Mouse (Mus musculus): ENCODE results near the gene Ctnnbl1. TPM values are rescaled to one million over a fixed set of nuclear protein-coding genes. Genes with fewer than 3 reads are reported as not detected.

Gene Ctnnbl1
- polyA plus RNA-seq (2015; fragmentation: Nextera tagmentation; extraction: Ambion mirVana) = 51.9 and 55.2 TPM in 2 replicates

DNA sequence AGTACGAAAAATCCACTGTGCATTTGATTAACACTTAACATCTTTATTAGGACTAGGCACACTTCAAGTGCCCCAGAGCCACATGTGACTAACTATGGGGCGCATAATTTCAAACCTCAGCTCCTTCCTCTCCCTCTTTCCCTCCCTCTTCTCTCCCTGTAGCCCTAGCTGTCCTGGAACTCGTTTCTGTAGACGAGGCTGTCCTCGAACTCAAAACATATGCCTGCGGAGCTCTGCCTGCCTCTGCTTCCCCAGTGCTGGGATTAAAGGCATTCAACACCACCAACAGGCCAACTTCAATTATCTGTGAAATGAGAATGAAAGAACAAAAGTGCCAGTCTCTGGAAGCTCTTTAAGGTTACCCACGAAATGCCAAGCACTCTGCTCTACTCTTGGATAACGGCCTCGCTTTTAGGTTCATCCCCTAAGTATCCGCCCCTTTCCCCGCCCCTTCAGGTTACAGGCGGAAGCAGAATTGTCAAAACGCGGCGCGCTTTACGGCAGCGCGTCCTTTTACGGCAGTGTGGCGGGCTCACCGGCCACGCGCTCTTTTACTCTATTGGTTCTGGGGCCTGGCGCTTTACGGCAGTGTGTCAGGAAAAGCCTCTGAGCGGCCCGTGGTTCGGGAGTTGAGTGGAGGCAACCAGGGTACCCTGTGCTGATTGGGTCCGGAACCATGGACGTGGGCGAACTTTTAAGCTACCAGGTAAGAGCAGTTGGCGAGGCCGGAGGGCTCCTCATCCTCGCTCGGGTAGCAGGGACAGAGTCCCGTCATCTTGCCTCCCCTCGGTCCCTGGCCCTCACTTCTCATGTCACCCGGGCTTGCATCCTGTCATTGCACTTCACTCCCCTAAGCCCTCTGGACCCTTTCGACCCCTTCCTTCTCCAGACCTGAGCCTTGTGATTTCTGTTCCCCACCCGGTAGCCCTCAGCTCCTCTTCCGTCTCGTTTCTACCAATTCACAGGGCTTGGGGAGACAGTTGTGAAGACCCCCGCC, at the start of gene Ctnnbl1:
Gene Ctnnbl1, plus strand, starts transcription at position 548 of the 997 bp plus-strand sequence.
- peak within 1 kb of the TSS; percentile 71 for H3K4me2 ChIP-seq (replicated peaks)
- H3K4me1 ChIP-seq = peaks cover 6% of the 10 kb centered on the region
- WGBS = 11% methylated on average over 43 of the region's 44 CpGs
- no peaks in the 10 kb centered on the region for H3K9me3 ChIP-seq (replicated peaks)
- H3K4me3 ChIP-seq (replicated peaks) = peak within 1 kb of the TSS; percentile 65
- H3K36me3 ChIP-seq = no peaks in the 10 kb centered on the region
- peak within 1 kb of the TSS; percentile 63 for H3K9ac ChIP-seq
- no peaks in the 10 kb centered on the region for H3K27me3 ChIP-seq
- ATAC-seq (ENCODE audit: insufficient number of reproducible peaks, low FRiP score, low TSS enrichment, low read depth) = peak; percentile 87
- H3K27ac ChIP-seq (replicated peaks) = no peak within 1 kb of the TSS

DNA sequence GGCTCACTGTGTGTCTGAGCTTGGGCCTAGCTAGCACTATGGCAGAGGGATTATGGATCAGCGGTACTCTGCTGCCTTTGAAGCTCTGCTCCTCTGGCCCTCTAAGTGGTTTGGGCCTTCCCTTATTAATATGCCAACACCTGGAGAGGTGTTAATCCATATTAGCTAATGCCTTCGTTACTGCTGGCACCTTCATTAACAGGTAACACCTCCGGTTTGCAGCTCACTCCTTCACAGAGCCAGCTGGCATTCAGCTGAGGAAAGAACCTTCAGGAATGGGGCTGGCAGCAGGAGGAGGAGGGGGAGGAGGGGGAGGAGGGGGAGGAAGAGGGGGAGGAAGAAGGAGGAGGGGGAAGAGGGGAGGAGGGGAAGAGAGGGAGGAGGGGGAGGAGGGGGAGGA, 49.7 kb upstream of the Ctnnbl1 start:
- no peak overlapping the region for H3K4me2 ChIP-seq (replicated peaks)
- no peaks in the 10 kb centered on the region for H3K9me3 ChIP-seq (replicated peaks)
- H3K36me3 ChIP-seq = no peaks in the 10 kb centered on the region
- H3K27me3 ChIP-seq = no peaks in the 10 kb centered on the region
- no peak overlapping the region for H3K4me3 ChIP-seq (replicated peaks)
- peaks cover 13% of the 10 kb centered on the region for H3K4me1 ChIP-seq
- ATAC-seq (ENCODE audit: insufficient number of reproducible peaks, low FRiP score, low TSS enrichment, low read depth) = no peak
- H3K9ac ChIP-seq = no peak overlapping the region
- WGBS = 55% methylated on average over 3 of the region's 3 CpGs
- H3K27ac ChIP-seq (replicated peaks) = no peak overlapping the region

DNA sequence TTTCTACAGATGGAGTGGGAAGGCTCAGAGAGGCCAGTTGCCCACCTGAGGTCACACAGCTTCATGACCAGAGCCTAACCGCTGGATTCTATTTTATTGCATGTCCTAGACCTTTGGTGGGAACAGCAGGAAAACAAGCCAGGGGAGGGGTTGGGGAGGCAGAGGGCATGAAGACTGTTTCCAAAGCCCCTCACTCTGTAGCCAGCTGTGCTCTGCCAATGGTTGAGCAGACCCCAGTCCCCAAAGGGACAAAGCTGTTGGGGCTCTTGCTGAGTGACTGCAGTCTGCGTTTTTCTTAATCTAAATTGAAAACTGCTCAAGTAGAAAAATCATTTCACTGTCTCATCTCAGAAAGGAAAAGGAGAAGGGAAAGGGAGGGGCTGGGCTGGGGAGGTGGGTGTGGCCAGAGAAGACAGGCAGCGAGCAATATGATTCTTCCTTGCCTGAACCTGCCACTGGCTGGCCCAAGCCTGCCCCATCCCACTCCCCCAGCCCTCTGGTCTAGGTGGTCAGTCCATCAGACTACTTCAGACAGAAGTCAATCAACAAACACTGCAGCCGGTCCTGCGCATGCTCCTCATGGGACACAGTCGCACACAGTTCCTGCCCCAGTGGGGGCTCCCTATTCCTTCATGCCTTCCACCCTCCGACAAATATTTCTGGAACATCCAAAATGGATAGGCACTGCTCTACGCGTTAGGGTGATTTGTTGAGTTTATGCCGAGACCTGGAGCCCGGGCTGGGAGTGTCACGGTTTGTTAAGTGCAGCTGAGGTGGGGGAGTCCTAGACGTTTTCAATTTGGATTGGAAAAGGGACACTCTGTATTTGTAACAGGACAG, 45.7 kb upstream of the Ctnnbl1 start:
- Histone ChIP-seq H3K9ac (no peak overlapping the region), H3K36me3 (no peaks in the 10 kb centered on the region), H3K4me3 (replicated peaks) (no peak overlapping the region), H3K27ac (replicated peaks) (no peak overlapping the region), H3K9me3 (replicated peaks) (no peaks in the 10 kb centered on the region), H3K4me1 (peaks cover 14% of the 10 kb centered on the region), H3K27me3 (no peaks in the 10 kb centered on the region), H3K4me2 (replicated peaks) (no peak overlapping the region)
- 31% methylated on average over 13 of the region's 13 CpGs for WGBS
- ATAC-seq (ENCODE audit: insufficient number of reproducible peaks, low FRiP score, low TSS enrichment, low read depth) = no peak

DNA sequence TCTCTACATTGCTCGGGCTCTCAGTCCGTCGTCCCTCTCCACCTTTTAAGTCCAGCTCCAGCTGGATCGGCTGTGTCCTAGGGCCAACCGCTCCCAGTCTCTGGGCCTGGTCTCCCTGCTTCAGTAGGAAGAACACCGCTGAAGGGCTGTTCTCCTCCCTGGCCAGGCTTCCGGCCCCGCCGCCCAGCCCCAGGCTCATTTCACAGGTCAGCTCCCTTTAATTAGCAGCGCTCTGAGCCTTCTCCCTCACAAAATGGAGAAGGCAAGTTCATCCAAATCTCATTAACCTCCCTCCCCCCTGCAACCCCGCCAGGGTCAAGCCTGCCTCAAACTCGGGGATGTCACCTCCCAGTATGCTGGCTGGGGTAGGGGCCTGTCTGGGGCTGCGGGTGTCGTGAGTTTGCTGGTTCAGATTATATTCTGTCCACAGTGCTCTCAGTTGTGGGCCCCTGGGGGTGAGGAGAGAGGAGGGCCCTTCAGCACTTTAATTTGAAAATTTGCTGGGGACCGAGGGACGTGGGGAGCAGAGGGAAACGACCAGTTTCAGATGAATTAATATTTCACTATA, 44.8 kb upstream of the Ctnnbl1 start:
- WGBS = 16% methylated on average over 17 of the region's 17 CpGs
- no peak overlapping the region for H3K9ac ChIP-seq

DNA sequence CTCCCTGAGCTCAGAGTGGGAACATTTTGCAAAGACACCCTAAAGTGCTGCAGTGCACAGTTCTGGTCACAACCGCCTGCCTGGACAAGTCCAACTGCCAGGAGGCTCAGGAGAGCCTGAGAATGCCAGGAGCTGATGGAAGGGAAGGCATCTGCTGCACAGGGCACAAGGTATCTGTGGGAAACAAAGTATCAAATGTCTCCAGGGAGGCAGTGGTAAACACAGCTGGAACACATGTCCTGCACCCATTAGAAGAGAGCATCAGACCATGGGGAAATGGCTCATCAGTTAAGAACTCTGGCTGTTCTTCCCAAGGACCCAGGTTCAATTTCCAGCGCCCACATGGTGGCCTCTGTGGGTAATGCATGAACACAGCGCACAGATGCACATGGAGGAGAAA, 43.6 kb upstream of the Ctnnbl1 start:
- Histone ChIP-seq H3K27ac (replicated peaks) (no peak overlapping the region), H3K36me3 (no peaks in the 10 kb centered on the region), H3K27me3 (no peaks in the 10 kb centered on the region), H3K4me3 (replicated peaks) (no peak overlapping the region), H3K9me3 (replicated peaks) (no peaks in the 10 kb centered on the region), H3K4me1 (peaks cover 14% of the 10 kb centered on the region), H3K4me2 (replicated peaks) (no peak overlapping the region), H3K9ac (no peak overlapping the region)
- 62% methylated on average over 3 of the region's 3 CpGs for WGBS
- no peak for ATAC-seq (ENCODE audit: insufficient number of reproducible peaks, low FRiP score, low TSS enrichment, low read depth)

More for the DNA sequence above, 44.8 kb upstream of the Ctnnbl1 start:
- Histone ChIP-seq H3K27me3 (no peaks in the 10 kb centered on the region), H3K36me3 (no peaks in the 10 kb centered on the region), H3K9me3 (replicated peaks) (no peaks in the 10 kb centered on the region), H3K4me2 (replicated peaks) (no peak overlapping the region), H3K27ac (replicated peaks) (no peak overlapping the region), H3K4me3 (replicated peaks) (no peak overlapping the region), H3K4me1 (peaks cover 14% of the 10 kb centered on the region)
- no peak for ATAC-seq (ENCODE audit: insufficient number of reproducible peaks, low FRiP score, low TSS enrichment, low read depth)

DNA sequence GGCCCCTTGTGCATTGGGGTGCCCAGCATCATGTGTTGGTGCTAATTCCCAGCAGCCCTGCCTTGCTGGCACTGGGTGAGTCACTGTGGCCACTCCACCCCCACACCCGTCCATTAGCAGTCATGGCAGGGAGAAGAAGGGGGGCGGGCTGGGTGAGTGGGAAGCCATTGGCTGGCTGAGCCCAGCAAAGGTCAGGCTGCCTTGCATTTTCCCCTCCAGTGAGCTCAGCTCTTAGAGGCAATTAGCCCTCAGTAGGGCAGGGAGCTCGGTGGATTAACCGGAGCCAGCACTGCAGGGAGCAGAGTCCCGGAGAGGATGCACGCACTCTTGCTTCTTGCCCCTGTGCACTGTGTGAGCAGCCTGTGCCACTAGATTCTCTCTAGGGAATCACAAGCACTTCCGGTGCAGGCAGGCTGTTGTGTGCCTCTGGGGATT, 40.9 kb upstream of the Ctnnbl1 start:
- Histone ChIP-seq H3K9me3 (replicated peaks) (no peaks in the 10 kb centered on the region), H3K4me2 (replicated peaks) (no peak overlapping the region), H3K27me3 (no peaks in the 10 kb centered on the region), H3K4me3 (replicated peaks) (no peak overlapping the region), H3K27ac (replicated peaks) (no peak overlapping the region), H3K36me3 (no peaks in the 10 kb centered on the region), H3K4me1 (peaks cover 11% of the 10 kb centered on the region), H3K9ac (no peak overlapping the region)
- WGBS = 20% methylated on average over 7 of the region's 7 CpGs
- peak; percentile 34; the same call in 1 of the 2 replicates for ATAC-seq (ENCODE audit: insufficient number of reproducible peaks, low FRiP score, low TSS enrichment, low read depth)

DNA sequence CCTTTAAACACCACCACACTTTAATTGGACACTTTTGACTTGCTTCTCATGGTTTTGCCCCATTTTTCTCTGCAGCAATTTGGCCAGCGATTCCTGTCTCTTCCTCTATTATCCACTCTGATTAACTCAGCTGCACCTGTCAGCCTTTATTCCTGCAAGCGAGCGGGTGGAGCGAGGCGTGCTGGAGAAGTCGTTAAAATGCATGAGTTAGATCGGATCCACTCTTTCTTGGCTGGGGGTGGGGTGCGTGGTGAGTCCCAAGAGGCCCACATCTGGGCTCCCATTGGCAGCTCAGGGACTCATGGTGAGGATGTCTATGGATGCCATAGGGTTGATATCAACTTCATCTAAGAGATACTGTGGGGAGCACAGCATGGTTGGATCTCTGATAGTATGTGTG, 34.0 kb upstream of the Ctnnbl1 start:
- whole genome bisulfite sequencing = 49% methylated on average over 8 of the region's 8 CpGs
- Histone ChIP-seq H3K36me3 (no peaks in the 10 kb centered on the region), H3K27ac (replicated peaks) (no peak overlapping the region), H3K4me2 (replicated peaks) (no peak overlapping the region), H3K4me1 (peaks cover 10% of the 10 kb centered on the region), H3K9ac (no peak overlapping the region), H3K4me3 (replicated peaks) (no peak overlapping the region), H3K27me3 (peaks cover 4% of the 10 kb centered on the region; the same call in 1 of the 2 replicates), H3K9me3 (replicated peaks) (no peaks in the 10 kb centered on the region)
- ATAC-seq (ENCODE audit: insufficient number of reproducible peaks, low FRiP score, low TSS enrichment, low read depth) = no peak

DNA sequence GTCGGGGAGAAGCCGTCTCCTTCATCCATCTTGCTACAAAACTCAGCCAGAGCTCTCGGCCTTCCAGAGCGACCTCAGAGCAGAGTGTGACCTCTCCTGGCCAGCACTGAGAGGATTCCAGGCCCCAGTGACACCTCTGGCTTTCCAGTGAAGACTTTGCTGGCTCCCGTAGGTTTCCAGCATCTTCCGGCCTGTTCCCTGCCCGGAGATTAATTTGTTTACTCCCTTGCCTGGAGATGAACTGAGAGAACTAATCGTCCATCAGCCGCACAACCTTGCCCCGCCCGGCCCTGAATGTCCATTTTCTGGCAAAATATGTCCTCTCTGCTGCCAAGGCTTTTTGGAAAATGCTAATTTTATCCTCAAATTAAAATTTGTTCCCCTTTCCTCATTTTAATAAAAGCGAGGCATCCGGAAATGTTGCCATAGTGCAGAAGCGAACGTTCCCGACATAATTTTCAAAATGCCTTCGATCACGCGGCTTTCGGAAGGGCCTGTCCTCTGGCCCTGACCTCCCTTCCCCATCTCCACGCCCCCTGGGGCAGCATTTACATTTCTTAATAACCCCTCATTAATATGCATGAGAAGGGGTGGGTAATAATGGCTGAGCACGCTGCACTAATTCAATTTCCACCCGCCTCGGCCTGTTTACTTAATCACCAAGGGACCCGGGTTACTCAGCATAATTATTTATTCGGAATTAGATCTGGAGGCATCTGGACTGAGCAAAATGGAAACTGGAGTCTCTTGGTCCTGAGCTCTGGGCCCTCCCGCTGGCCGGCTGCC, 32.0 kb upstream of the Ctnnbl1 start:
- Histone ChIP-seq H3K4me2 (replicated peaks) (no peak overlapping the region), H3K4me3 (replicated peaks) (no peak overlapping the region), H3K27me3 (peaks cover 4% of the 10 kb centered on the region; the same call in 1 of the 2 replicates), H3K4me1 (peaks cover 14% of the 10 kb centered on the region), H3K36me3 (no peaks in the 10 kb centered on the region), H3K27ac (replicated peaks) (no peak overlapping the region), H3K9ac (no peak overlapping the region), H3K9me3 (replicated peaks) (no peaks in the 10 kb centered on the region)
- no peak for ATAC-seq (ENCODE audit: insufficient number of reproducible peaks, low FRiP score, low TSS enrichment, low read depth)
- WGBS = 36% methylated on average over 28 of the region's 28 CpGs

DNA sequence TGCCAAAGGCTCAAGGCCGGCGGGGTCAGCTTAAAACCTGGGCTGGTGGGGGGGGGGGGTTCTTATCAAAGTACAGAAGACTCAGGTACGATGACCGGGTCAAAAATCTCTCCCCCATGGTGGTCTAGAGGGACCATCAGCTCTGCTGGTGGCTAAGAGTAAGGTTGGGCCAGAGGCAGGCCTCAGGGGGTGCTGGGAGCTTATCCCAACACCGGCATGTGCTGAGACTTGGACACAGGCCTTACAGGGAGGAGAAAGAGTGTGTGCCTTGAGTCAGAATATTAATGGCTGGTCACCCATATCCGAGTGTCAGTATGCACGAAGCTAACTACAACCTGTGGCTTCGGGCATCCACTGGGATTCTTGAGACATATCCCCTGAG, 31.4 kb upstream of the Ctnnbl1 start:
- Histone ChIP-seq H3K4me2 (replicated peaks) (no peak overlapping the region), H3K4me3 (replicated peaks) (no peak overlapping the region), H3K27ac (replicated peaks) (no peak overlapping the region), H3K9ac (no peak overlapping the region), H3K4me1 (peaks cover 14% of the 10 kb centered on the region), H3K27me3 (peaks cover 4% of the 10 kb centered on the region; the same call in 1 of the 2 replicates), H3K36me3 (no peaks in the 10 kb centered on the region), H3K9me3 (replicated peaks) (no peaks in the 10 kb centered on the region)
- no peak for ATAC-seq (ENCODE audit: insufficient number of reproducible peaks, low FRiP score, low TSS enrichment, low read depth)
- 54% methylated on average over 8 of the region's 8 CpGs for WGBS

DNA sequence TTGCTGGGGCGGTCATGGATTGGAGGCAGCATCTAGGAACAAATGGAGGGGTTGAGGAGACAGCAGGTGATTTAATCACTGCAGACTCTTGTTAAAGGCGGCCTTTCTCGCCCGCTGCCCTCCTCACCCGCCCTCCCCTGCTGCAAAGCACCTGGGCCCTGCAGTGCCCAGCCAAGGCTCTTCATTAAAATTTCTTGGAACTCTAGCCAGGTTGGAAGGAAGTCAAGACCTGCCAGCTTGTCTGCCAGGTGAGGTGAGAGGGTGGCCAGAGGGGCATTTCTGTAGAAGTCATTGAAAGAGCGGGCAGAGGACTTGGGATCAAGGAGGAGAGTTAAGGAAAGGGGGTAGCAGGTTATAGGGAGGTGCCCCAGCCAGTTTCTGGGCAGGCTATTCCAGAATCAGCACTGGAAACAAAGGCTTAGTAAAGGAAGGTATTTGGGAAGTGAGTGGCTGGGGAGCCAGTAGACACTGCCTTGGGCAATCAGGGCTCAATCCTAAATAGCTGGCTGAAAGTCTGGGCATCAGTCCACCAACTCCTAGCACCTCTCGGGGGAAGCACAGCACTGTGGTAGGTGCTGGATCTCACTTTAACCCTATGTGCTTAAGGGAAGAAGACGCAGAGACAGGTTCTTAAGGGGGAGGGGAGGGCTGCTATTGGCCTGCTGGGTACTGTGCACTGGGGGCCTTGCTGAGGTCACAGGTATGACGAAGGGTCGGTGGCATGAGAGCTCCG, 29.8 kb upstream of the Ctnnbl1 start:
- H3K9ac ChIP-seq = no peak overlapping the region
- no peaks in the 10 kb centered on the region for H3K36me3 ChIP-seq
- no peaks in the 10 kb centered on the region for H3K9me3 ChIP-seq (replicated peaks)
- H3K4me2 ChIP-seq (replicated peaks) = no peak overlapping the region
- no peak overlapping the region for H3K4me3 ChIP-seq (replicated peaks)
- peaks cover 14% of the 10 kb centered on the region for H3K4me1 ChIP-seq
- WGBS = 44% methylated on average over 11 of the region's 11 CpGs
- peaks cover 4% of the 10 kb centered on the region; the same call in 1 of the 2 replicates for H3K27me3 ChIP-seq
- ATAC-seq (ENCODE audit: insufficient number of reproducible peaks, low FRiP score, low TSS enrichment, low read depth) = no peak
- no peak overlapping the region for H3K27ac ChIP-seq (replicated peaks)

Data from embryonic facial prominence, embryonic 15.5 days (tissue).